Mouse (Mus musculus) kidney, embryonic 16.5 days (tissue): ENCODE measurements around the gene Sardh. TPM values are rescaled to one million over a fixed set of nuclear protein-coding genes. Genes with fewer than 3 reads are reported as not detected.

Source experiments
- ATAC-seq: fragments of 200-750 bp; cut with Nextera tagmentation; 2 replicates; pipeline ENCODE4 v1.8.0; 2017; ENCODE audit warnings: moderate TSS enrichment; ENCODE audit not compliant: low FRiP score, low TSS enrichment
- H3K27ac ChIP-seq: fragments of 300-500 bp; sonication (generic); 2 replicates; pipeline ENCODE4 v1.5.1; 2014; ENCODE audit warnings: low read length
- H3K27me3 ChIP-seq: fragments of 300-500 bp; sonication (generic); 2 replicates; pipeline ENCODE4 v1.6.1; 2014; ENCODE audit warnings: low read length, control low read depth, mixed read lengths; ENCODE audit not compliant: insufficient read depth
- H3K36me3 ChIP-seq: fragments of 300-500 bp; sonication (generic); 2 replicates; pipeline ENCODE4 v1.6.1; 2014; ENCODE audit warnings: low read length, control low read depth, mixed read lengths; ENCODE audit not compliant: insufficient read depth
- H3K4me1 ChIP-seq: fragments of 300-500 bp; sonication (generic); 2 replicates; pipeline ENCODE4 v1.6.1; 2014; ENCODE audit warnings: low read length, control low read depth, mixed read lengths; ENCODE audit not compliant: insufficient read depth
- H3K4me2 ChIP-seq: fragments of 300-500 bp; sonication (generic); replicated peaks from 2 replicates; pipeline ENCODE4 v1.6.1; 2014; ENCODE audit warnings: low read depth, low read length
- H3K4me3 ChIP-seq: fragments of 300-500 bp; sonication (generic); 2 replicates; pipeline ENCODE4 v1.5.1; 2014; ENCODE audit warnings: mild to moderate bottlenecking, low read length
- H3K9ac ChIP-seq: fragments of 300-500 bp; sonication (generic); replicated peaks from 2 replicates; pipeline ENCODE4 v1.6.1; 2014; ENCODE audit warnings: low read length
- H3K9me3 ChIP-seq: fragments of 300-500 bp; sonication (generic); 2 replicates; pipeline ENCODE4 v1.6.1; 2016; ENCODE audit warnings: low read length, control low read depth
- WGBS: fragments of 180-500 bp; shearing (Covaris S2); extraction: QIAGEN DNeasy Blood & Tissue Kit; methylation state at CpG from one replicate; pipeline ENCODE4 v1.1.7; 2014; 5-methylcytosine and 5-hydroxymethylcytosine counted together
- polyA plus RNA-seq: library from polyadenylated mRNA; unstranded; fragments of >200 nt; fragmentation: Nextera tagmentation; extraction: Ambion mirVana; gene quantifications from 2 replicates; pipeline ENCODE4 v1.2.1, GENCODE M21; 2015

The Sardh gene
- polyA plus RNA-seq, 1 experiment from 2014 or later, result 71.3 TPM

DNA sequence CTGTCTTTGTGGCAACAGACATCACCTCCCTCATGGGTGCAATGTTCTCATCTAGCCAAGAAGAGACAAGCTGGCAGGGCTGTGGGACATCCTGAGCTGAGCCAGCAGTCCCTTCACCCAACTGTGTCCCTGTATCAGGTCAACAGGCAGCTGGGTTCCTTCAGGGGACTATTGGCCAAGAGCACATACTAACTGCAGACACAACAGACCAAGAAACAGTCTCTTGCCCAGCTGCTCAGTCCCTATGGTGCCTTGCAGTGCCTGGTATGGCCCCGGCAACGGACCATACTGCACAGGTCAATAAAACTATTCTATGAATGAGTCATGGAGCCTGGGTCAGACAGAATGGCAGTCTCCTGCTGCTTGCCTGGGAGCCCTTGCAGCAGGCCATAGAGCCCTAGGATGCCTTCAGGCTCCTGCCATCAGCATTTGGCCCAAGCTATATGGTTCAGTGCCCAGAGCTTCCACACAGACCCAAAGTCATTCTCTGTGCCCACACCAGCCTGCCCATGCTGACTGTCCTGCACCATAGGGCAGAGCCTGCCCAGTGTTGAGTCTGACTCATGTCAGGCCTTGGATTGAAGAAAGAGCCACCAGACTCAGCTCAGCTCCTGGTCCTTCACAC lies 18.5 kb downstream of the Sardh start:
- H3K4me3 ChIP-seq, result no peak overlapping the region
- no peak for ATAC-seq
- no peaks in the 10 kb centered on the region for H3K27me3 ChIP-seq
- WGBS, result 67% methylated on average over 2 of the region's 2 CpGs
- peaks cover 11% of the 10 kb centered on the region for H3K4me1 ChIP-seq
- H3K9ac ChIP-seq, result no peak overlapping the region
- H3K4me2 ChIP-seq, result no peak overlapping the region
- H3K9me3 ChIP-seq, result no peaks in the 10 kb centered on the region
- H3K36me3 ChIP-seq, result peaks cover 24% of the 10 kb centered on the region; the same call in 1 of the 2 replicates
- H3K27ac ChIP-seq, result no peak overlapping the region

DNA sequence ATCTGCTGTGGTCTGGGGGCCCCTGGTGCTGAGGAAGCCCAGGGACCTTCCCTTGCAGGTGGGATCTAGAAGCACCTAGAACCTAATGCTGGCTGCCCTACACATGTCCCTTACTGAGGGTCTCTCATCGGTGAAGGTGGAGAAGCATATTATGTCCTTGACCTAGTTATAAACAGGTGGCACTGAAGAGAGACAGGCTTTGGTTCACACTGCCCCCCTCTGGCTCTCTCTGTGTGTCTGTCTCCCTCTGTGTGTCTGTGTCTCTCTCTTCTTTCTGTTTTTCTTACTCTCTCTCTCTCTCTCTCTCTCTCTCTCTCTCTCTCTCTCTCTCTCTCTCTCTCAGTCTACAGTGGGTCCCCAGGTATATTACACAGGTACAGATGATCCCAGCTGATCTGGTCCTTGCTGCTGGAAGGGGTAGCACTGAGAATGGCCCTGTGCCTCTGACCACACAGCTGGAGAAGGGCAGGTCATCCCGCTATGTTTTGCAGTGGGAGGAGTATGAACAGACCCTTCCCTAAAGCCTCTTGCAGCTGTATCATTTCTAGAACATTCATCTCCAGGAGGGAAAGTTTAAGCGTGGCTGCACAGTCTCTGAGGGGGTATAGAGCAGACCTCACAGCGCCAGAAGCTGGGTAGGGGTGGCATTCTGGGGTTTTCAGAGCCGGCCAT lies 19.2 kb downstream of the Sardh start:
- 79% methylated on average over 5 of the region's 5 CpGs for WGBS
- Histone ChIP-seq H3K4me2 (no peak overlapping the region), H3K4me1 (peaks cover 11% of the 10 kb centered on the region), H3K4me3 (no peak overlapping the region), H3K36me3 (peaks cover 17% of the 10 kb centered on the region; the same call in 1 of the 2 replicates), H3K9ac (no peak overlapping the region), H3K27ac (no peak overlapping the region), H3K9me3 (no peaks in the 10 kb centered on the region), H3K27me3 (no peaks in the 10 kb centered on the region)
- ATAC-seq, result no peak

DNA sequence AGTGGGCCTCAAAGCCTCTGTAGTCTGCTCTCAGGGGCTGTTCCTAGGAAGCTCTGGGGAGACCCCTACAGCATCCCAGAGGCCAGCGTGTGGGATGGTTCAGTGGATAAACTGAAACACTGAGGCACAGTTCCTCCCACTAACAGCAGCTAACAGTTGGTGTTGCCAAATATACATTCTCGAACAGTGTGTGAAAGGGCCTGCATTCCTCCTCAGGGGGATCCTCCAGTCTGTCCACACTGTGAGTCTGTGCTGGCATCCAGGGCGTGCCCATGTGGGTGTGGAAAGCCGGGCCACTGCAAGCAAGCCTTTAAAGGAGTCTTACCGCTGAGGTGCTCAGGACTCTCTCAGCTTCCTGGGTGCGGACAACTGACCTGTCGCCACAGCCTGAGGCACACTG lies 21.6 kb downstream of the Sardh start:
- H3K36me3 ChIP-seq, result peaks cover 17% of the 10 kb centered on the region; the same call in 1 of the 2 replicates
- WGBS, result 71% methylated on average over 7 of the region's 7 CpGs

DNA sequence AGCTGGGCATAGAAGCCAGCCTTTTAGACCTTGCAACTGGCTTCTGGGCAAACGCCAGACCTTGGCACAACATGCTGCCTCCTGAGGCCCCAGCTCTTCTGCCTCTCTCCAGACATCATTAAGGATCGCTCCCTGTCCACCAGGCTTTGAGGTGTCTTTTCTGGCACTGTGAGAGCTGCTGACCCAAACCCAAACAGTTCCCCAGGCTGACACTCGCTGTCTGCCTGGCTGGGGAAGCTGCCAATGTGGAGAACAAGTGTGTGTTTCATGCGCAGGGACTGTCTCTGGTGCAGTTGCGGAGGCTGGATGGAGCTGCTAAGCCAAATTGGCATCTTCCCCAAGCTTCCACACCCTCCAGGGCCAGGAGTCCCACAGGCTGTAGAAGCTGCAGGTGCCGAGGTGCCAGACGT lies 25.1 kb downstream of the Sardh start:
- 73% methylated on average over 7 of the region's 7 CpGs for WGBS
- no peak for ATAC-seq
- H3K36me3 ChIP-seq, result peaks cover 25% of the 10 kb centered on the region; the same call in 1 of the 2 replicates
- no peaks in the 10 kb centered on the region for H3K4me1 ChIP-seq
- no peak overlapping the region for H3K4me3 ChIP-seq
- H3K4me2 ChIP-seq, result no peak overlapping the region
- no peak overlapping the region for H3K9ac ChIP-seq
- no peak overlapping the region for H3K27ac ChIP-seq
- no peaks in the 10 kb centered on the region for H3K27me3 ChIP-seq
- H3K9me3 ChIP-seq, result no peaks in the 10 kb centered on the region

More for the DNA sequence above, 21.6 kb downstream of the Sardh start:
- Histone ChIP-seq H3K4me1 (no peaks in the 10 kb centered on the region), H3K9me3 (no peaks in the 10 kb centered on the region), H3K9ac (no peak overlapping the region), H3K27ac (no peak overlapping the region), H3K27me3 (no peaks in the 10 kb centered on the region), H3K4me3 (no peak overlapping the region), H3K4me2 (no peak overlapping the region)
- no peak for ATAC-seq

DNA sequence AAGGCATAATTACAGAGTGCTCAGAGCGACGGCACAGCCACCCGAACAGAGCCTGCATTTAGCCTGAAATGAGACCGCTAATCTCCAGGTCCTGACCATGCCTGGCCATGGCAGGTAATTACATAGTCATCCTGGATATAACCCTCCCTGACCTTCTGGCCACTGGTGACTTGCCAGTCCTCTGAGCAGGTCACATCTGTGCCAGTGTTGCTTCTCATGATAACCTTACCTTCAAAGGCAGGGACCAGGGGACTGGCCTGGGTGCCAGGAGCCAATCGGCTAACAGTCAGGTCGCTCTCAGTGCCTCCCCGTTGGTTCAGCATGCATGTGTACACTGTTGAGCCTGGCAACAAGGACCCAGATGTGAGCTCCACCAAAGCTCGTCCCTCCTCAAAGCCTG lies 29.6 kb downstream of the Sardh start:
- H3K9me3 ChIP-seq, result no peaks in the 10 kb centered on the region
- H3K36me3 ChIP-seq, result peaks cover 20% of the 10 kb centered on the region; the same call in 1 of the 2 replicates
- no peak overlapping the region for H3K9ac ChIP-seq
- H3K27me3 ChIP-seq, result no peaks in the 10 kb centered on the region
- no peak; the same call in 1 of the 2 replicates for ATAC-seq
- H3K4me2 ChIP-seq, result no peak overlapping the region
- H3K27ac ChIP-seq, result no peak overlapping the region
- WGBS, result 91% methylated on average over 8 of the region's 8 CpGs
- H3K4me1 ChIP-seq, result no peaks in the 10 kb centered on the region
- H3K4me3 ChIP-seq, result no peak overlapping the region

DNA sequence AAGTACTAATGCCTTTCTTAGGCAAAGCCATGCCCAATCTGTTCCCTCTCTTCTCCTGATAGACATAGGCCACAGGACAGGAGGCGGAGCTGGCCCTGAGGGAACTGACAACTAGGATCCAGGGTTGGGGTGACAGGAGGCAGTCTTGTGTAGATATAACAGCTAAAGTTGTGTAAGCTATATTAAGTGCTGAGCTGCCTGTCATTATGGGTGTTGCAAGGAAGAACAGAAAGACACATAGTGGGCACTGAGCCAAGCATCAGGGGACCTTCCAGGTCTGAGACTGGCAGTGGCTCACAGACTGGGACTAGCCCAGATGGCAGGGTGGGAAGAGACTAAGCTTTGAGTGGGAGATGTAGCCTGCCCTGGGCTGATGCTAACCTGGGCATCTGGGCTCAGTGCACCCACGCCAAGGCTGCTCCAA lies 30.0 kb downstream of the Sardh start:
- H3K9ac ChIP-seq, result no peak overlapping the region
- no peak overlapping the region for H3K27ac ChIP-seq
- no peaks in the 10 kb centered on the region for H3K4me1 ChIP-seq
- H3K36me3 ChIP-seq, result peaks cover 20% of the 10 kb centered on the region; the same call in 1 of the 2 replicates
- WGBS, result 82% methylated on average over 2 of the region's 2 CpGs
- no peaks in the 10 kb centered on the region for H3K9me3 ChIP-seq
- H3K27me3 ChIP-seq, result no peaks in the 10 kb centered on the region
- ATAC-seq, result no peak
- no peak overlapping the region for H3K4me3 ChIP-seq
- no peak overlapping the region for H3K4me2 ChIP-seq

DNA sequence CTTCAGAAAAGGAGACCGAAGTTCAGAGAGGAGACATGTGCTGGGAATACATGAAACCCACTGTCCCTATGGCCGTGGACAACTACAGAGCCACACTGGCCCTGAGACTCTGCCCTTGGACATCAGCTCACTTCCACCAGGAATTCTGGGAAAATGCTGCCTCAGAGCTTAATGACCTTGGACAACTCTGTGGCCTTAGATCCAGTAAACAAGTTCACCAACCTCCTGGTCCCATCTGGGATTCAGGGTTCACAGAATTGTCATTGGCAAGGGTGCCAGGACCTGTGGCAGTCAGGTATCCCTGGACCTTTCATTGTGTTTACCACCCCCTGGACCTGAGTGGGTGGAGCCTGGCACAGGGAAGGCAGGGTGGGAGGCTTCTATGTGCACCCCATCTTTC lies 32.6 kb downstream of the Sardh start:
- no peak overlapping the region for H3K4me2 ChIP-seq
- H3K36me3 ChIP-seq, result peaks cover 13% of the 10 kb centered on the region; the same call in 1 of the 2 replicates
- no peaks in the 10 kb centered on the region for H3K9me3 ChIP-seq
- no peaks in the 10 kb centered on the region for H3K27me3 ChIP-seq
- H3K4me3 ChIP-seq, result no peak overlapping the region
- no peak overlapping the region for H3K27ac ChIP-seq
- H3K9ac ChIP-seq, result no peak overlapping the region
- no peak for ATAC-seq
- 69% methylated on average over 2 of the region's 2 CpGs for WGBS
- no peaks in the 10 kb centered on the region for H3K4me1 ChIP-seq

DNA sequence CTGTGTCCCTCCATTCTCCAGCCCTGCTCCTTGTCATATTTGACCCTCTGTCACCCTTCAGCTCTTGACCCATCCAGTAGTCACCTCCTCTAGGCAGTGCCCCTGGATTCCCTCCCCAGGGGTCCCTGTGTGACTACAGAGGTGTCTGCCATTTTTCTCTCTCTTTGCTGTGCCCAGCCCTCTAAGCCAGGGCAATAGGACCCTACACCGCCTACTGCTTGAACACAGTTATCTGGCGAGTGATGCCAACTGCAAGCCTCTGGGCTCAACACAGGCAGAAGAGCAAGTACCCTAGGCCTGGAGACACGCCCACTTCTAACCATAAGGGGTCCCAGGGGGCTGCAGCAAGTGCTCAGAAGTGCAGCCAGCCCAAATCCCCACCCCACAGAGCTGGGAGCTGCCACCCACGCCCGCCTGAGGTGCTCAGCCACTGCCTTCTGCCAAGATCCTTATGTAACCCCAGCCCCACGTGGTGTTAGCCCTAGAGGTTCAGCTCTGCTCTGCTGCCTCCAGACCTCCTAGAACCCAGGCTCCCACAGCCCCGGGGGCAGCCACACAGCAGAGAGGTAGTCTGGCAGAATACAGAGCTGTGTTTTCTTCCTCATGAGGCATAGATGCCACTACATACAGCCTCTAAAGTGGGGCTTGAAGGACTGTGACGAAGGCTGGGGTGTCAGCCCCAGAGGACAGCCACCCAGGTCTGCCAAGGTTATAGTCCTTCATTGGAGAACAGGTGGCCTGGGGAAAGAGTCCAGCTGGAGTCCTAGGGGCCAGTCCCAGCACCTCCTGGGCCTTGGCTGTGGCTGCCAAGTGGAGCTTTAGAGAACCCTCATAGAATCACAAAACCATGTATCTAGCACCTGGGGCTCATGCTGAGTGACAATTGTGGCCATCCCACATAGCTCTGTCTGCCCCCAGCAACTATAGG lies 35.9 kb downstream of the Sardh start:
- peaks cover 12% of the 10 kb centered on the region; the same call in 1 of the 2 replicates for H3K36me3 ChIP-seq
- ATAC-seq, result no peak
- no peak overlapping the region for H3K27ac ChIP-seq
- peaks cover 12% of the 10 kb centered on the region; the same call in 1 of the 2 replicates for H3K4me1 ChIP-seq
- H3K4me3 ChIP-seq, result no peak overlapping the region
- H3K9me3 ChIP-seq, result no peaks in the 10 kb centered on the region
- no peak overlapping the region for H3K9ac ChIP-seq
- no peak overlapping the region for H3K4me2 ChIP-seq
- no peaks in the 10 kb centered on the region for H3K27me3 ChIP-seq
- WGBS, result 72% methylated on average over 8 of the region's 8 CpGs

DNA sequence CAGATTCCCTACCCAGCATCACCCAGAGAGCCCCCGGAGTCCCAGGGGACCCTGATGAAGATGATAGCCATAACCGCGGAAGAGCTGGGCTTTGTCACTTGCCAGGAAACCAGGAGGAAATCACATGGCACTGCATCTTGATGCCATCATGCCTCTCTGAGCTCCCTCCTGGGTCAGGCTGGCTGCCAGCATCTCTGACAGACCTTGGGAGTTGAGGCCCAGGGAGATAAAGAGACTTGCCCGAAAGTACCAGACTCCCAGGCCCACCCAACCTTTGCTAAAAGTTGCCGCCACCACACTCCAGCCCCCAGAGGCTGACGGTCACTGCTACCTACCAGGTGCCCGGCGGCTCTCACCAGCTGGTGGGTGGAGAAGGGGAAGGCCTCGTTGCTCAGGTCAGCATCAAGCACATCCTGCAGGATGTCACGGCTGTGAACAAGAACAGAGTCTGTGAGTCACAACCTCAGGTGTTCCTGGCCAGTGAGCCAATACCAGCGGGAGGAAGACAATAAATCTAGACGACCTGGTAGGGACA lies 37.4 kb downstream of the Sardh start:
- no peak overlapping the region for H3K9ac ChIP-seq
- H3K9me3 ChIP-seq, result no peaks in the 10 kb centered on the region
- WGBS, result 60% methylated on average over 12 of the region's 12 CpGs
- H3K27me3 ChIP-seq, result no peaks in the 10 kb centered on the region
- H3K4me2 ChIP-seq, result no peak overlapping the region
- H3K36me3 ChIP-seq, result peaks cover 12% of the 10 kb centered on the region; the same call in 1 of the 2 replicates
- no peak for ATAC-seq
- no peak overlapping the region for H3K4me3 ChIP-seq
- H3K27ac ChIP-seq, result no peak overlapping the region
- peaks cover 12% of the 10 kb centered on the region; the same call in 1 of the 2 replicates for H3K4me1 ChIP-seq
